Mouse (Mus musculus) bone marrow, adult 2 months (tissue): ENCODE results near the gene Padi2.

Experiments
- CTCF ChIP-seq: fragments of 200-500 bp; IDR thresholded peaks from 2 replicates; pipeline ENCODE4 v1.5.1; 2011; ENCODE audit warnings: low read length, control low read depth; ENCODE audit not compliant: control insufficient read depth, insufficient read depth
- POLR2A ChIP-seq: fragments of 200-500 bp; IDR thresholded peaks from 2 replicates; pipeline ENCODE4 v1.6.1; 2011; ENCODE audit warnings: low read depth, mild to moderate bottlenecking, control low read depth, low read length, borderline replicate concordance; ENCODE audit not compliant: control insufficient read depth

DNA sequence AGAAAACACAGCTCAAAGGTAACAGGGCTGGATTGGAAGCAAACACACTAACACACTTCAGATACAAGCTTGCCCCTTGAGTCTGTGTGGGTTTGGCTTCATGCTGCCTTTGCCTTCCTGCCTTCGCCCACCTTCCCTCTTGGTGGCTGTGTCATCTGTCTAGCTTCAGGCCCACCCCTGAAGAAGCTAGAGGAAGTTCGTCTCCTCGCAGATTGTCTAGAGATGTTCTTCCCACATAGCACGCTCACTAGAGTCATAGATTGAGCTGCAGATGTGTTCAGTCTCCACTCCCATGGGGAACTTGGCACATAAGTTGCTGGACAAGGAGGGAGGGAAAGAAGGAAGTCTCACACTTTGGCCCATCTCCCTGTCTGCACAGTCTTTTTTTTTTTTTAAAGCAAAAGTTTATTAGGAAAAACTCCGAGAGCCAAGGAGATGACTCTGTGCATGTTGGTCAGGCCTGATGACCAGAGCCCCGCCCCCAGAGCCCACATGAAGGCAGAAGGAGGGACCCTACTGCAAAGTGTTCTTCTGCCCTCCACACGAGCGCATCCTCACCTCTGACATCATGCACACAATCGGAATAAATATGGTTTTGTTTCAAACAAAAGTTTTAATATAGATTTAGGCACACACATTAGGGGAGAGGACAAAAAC is 57.9 kb downstream of the Padi2 start:
- no peak for TF ChIP-seq POLR2A
- TF ChIP-seq CTCF, result no peak
